Mouse (Mus musculus): ENCODE measurements at regions not wholly inside any gene's neighbourhood (a gene's known extent, or its start where the extent isn't known, plus 50 kb on each side); places are given as distances from the start of the nearest gene placed in this dataset.

DNA sequence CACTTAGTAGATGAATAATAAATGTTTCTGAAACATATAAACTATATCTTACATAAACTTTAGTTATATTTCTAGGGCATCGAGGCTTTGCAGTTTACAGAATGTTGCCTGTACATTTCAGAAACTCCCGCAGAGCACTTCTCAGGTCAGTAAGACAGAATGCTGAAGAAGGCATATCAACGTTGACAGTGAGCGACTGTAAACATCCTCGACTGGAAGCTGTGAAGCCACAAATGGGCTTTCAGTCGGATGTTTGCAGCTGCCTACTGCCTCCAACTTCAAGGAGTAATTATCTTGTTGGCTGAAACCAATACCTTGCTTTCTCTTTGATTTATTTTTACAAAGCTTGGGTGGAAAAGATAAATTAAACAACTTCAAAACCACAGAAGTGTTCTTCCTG, 125.5 kb downstream of the Ogfrl1 start:
- Histone ChIP-seq H3K9me3 (replicated peaks; ENCODE audit: low read length) (no peaks in the 10 kb centered on the region), H3K4me1 (replicated peaks; ENCODE audit: insufficient read depth, low read length) (no peaks in the 10 kb centered on the region; the same call in none of the 2 replicates), H3K9ac (ENCODE audit: low read depth, low read length) (peak overlapping the region; percentile 44; the same call in 1 of the 2 replicates), H3K4me2 (ENCODE audit: low read length) (peak overlapping the region; percentile 45), H3K27ac (peak overlapping the region; percentile 85), H3K36me3 (ENCODE audit: insufficient read depth, low read length) (0 out of 2 replicates have a peak, but pooled peaks cover 11% of the 10 kb centered on the region), H3K4me3 (replicated peaks; ENCODE audit: low read depth, low read length) (peak overlapping the region; percentile 29), H3K27me3 (ENCODE audit: insufficient read depth, low read length) (no peaks in the 10 kb centered on the region)
- DNase-seq (ENCODE audit: low spot score) = peak; percentile 20
- TF ChIP-seq CTCF (IDR thresholded peaks at IDR 0.05; ENCODE audit: low read depth) = no peak
- 34% methylated on average over 6 of the region's 6 CpGs for WGBS
- ATAC-seq (replicated peaks; ENCODE audit: low FRiP score, low read depth) = no peak

- peak overlapping the region; percentile 29 for H3K4me3 ChIP-seq (replicated peaks; ENCODE audit: low read depth, low read length)
- WGBS = 10% methylated on average over 6 of the region's 6 CpGs
- DNase-seq (ENCODE audit: low spot score) (peak; percentile 86), ATAC-seq (replicated peaks; ENCODE audit: low FRiP score, low read depth) (peak; percentile 82)
- no peaks in the 10 kb centered on the region; the same call in none of the 2 replicates for H3K4me1 ChIP-seq (replicated peaks; ENCODE audit: insufficient read depth, low read length)
- no peaks in the 10 kb centered on the region for H3K27me3 ChIP-seq (ENCODE audit: insufficient read depth, low read length)
- H3K9ac ChIP-seq (ENCODE audit: low read depth, low read length) = no peak overlapping the region
- peak overlapping the region; percentile 85 for H3K27ac ChIP-seq
- no peak for TF ChIP-seq CTCF (IDR thresholded peaks at IDR 0.05; ENCODE audit: low read depth)
- peak overlapping the region; percentile 45 for H3K4me2 ChIP-seq (ENCODE audit: low read length)
- H3K36me3 ChIP-seq (ENCODE audit: insufficient read depth, low read length) = 0 out of 2 replicates have a peak, but pooled peaks cover 4% of the 10 kb centered on the region
- H3K9me3 ChIP-seq (replicated peaks; ENCODE audit: low read length) = no peaks in the 10 kb centered on the region
These were observed 126.4 kb downstream of the Ogfrl1 start for GRCm38 (mm10) chr1:23270910-23271822.

DNA sequence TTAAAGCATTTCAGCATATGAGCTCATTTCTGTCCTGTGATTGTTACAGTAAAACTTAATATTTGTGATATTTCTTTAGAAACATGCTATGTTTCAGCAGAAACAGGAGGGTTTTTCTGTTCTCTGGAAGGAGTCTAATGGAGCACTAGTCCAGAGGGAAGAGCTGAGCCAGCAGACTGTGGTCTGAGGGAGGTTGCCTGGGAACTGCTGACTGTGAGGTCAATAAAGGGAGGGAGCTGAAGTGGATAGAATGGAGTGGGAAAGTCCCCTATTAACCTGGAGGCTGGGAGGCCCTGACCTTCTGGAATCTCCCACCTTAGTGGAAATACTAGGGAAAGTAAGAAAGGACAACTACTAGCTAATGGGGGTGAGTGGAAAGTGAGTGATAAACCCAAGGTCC, 129.5 kb downstream of the Ogfrl1 start:
- H3K4me2 ChIP-seq (ENCODE audit: low read length) = no peak overlapping the region
- no peak overlapping the region; the same call in 1 of the 2 replicates for H3K27ac ChIP-seq
- H3K4me3 ChIP-seq (replicated peaks; ENCODE audit: low read depth, low read length) = no peak overlapping the region
- no peak for DNase-seq (ENCODE audit: low spot score)
- no peak overlapping the region for H3K9ac ChIP-seq (ENCODE audit: low read depth, low read length)
- peaks cover 8% of the 10 kb centered on the region; the same call in 1 of the 2 replicates for H3K4me1 ChIP-seq (replicated peaks; ENCODE audit: insufficient read depth, low read length)
- no peaks in the 10 kb centered on the region for H3K9me3 ChIP-seq (replicated peaks; ENCODE audit: low read length)
- ATAC-seq (replicated peaks; ENCODE audit: low FRiP score, low read depth) = no peak
- 0 out of 2 replicates have a peak, but pooled peaks cover 4% of the 10 kb centered on the region for H3K36me3 ChIP-seq (ENCODE audit: insufficient read depth, low read length)
- H3K27me3 ChIP-seq (ENCODE audit: insufficient read depth, low read length) = no peaks in the 10 kb centered on the region
- no peak for TF ChIP-seq CTCF (IDR thresholded peaks at IDR 0.05; ENCODE audit: low read depth)

- no peak for TF ChIP-seq CTCF (IDR thresholded peaks at IDR 0.05; ENCODE audit: low read depth)
- ATAC-seq (replicated peaks; ENCODE audit: low FRiP score, low read depth) = 0 out of 2 replicates have a peak, but pooled peaks have one; percentile 24
- 42% methylated on average over 3 of the region's 3 CpGs for WGBS
- H3K36me3 ChIP-seq (ENCODE audit: insufficient read depth, low read length) = 0 out of 2 replicates have a peak, but pooled peaks cover 4% of the 10 kb centered on the region
- no peaks in the 10 kb centered on the region for H3K9me3 ChIP-seq (replicated peaks; ENCODE audit: low read length)
- peaks cover 8% of the 10 kb centered on the region; the same call in 1 of the 2 replicates for H3K4me1 ChIP-seq (replicated peaks; ENCODE audit: insufficient read depth, low read length)
- no peak overlapping the region for H3K9ac ChIP-seq (ENCODE audit: low read depth, low read length)
- H3K4me3 ChIP-seq (replicated peaks; ENCODE audit: low read depth, low read length) = no peak overlapping the region
- H3K4me2 ChIP-seq (ENCODE audit: low read length) = 0 out of 2 replicates have a peak overlapping the region, but pooled peaks have one; percentile 2
- no peaks in the 10 kb centered on the region for H3K27me3 ChIP-seq (ENCODE audit: insufficient read depth, low read length)
- peak; percentile 41 for DNase-seq (ENCODE audit: low spot score)
- peak overlapping the region; percentile 47 for H3K27ac ChIP-seq
These were observed 131.9 kb downstream of the Ogfrl1 start for GRCm38 (mm10) chr1:23265556-23266232.

DNA sequence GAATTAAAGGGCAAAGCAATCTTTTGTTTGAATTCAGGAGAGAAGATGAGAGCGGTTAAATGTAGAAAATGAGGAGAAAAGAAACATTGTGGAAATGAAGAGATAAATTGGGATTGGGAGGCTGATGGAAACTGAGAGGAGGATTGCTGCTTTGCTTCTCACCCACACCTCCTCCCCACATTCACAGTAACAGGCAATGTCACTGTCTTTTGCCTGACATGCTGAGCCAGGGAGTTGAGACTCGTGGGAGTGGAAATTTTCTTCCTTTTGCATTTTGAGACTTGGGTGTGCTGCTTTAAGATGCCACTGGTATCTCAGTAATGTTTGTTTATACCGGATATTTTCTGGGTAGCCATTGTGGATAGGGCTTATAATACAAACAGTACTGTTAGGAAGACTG, 133.3 kb downstream of the Ogfrl1 start:
- Histone ChIP-seq H3K27ac (peak overlapping the region; percentile 50), H3K4me1 (replicated peaks; ENCODE audit: insufficient read depth, low read length) (peaks cover 14% of the 10 kb centered on the region; the same call in 1 of the 2 replicates), H3K4me3 (replicated peaks; ENCODE audit: low read depth, low read length) (0 out of 2 replicates have a peak overlapping the region, but pooled peaks have one; percentile 4), H3K9ac (ENCODE audit: low read depth, low read length) (no peak overlapping the region), H3K36me3 (ENCODE audit: insufficient read depth, low read length) (no peaks in the 10 kb centered on the region), H3K4me2 (ENCODE audit: low read length) (peak overlapping the region; percentile 37; the same call in 1 of the 2 replicates), H3K9me3 (replicated peaks; ENCODE audit: low read length) (no peaks in the 10 kb centered on the region), H3K27me3 (ENCODE audit: insufficient read depth, low read length) (no peaks in the 10 kb centered on the region)
- no peak for ATAC-seq (replicated peaks; ENCODE audit: low FRiP score, low read depth)
- TF ChIP-seq CTCF (IDR thresholded peaks at IDR 0.05; ENCODE audit: low read depth) = no peak
- DNase-seq (ENCODE audit: low spot score) = peak; percentile 46
- 32% methylated on average over 3 of the region's 3 CpGs for WGBS

DNA sequence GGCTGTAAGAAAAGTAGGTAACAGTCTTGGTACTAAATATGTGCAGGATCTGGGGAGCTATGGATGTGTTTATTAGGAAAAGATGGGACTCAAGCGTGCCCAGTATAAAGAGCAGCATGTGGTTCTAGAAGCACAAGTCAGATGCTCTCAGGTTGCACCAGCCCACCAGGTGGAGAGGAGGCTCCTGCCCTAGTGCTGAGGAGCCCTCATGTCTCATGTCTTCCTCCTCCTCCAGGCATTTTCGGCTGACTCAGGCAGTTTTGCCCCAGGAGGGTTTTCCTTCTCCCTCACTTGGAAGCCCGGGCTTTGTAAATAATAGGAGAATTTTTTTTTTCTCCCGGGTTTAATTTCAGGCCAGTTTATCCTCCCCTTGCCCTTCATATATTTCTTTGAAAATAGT, 133.8 kb downstream of the Ogfrl1 start:
- 22% methylated on average over 4 of the region's 4 CpGs for WGBS
- Histone ChIP-seq H3K4me3 (replicated peaks; ENCODE audit: low read depth, low read length) (no peak overlapping the region), H3K36me3 (ENCODE audit: insufficient read depth, low read length) (no peaks in the 10 kb centered on the region), H3K9me3 (replicated peaks; ENCODE audit: low read length) (no peaks in the 10 kb centered on the region), H3K4me1 (replicated peaks; ENCODE audit: insufficient read depth, low read length) (peaks cover 16% of the 10 kb centered on the region; the same call in 1 of the 2 replicates), H3K27ac (peak overlapping the region; percentile 50), H3K4me2 (ENCODE audit: low read length) (peak overlapping the region; percentile 37; the same call in 1 of the 2 replicates), H3K9ac (ENCODE audit: low read depth, low read length) (no peak overlapping the region), H3K27me3 (ENCODE audit: insufficient read depth, low read length) (no peaks in the 10 kb centered on the region)
- no peak for ATAC-seq (replicated peaks; ENCODE audit: low FRiP score, low read depth)
- no peak for TF ChIP-seq CTCF (IDR thresholded peaks at IDR 0.05; ENCODE audit: low read depth)
- peak; percentile 35 for DNase-seq (ENCODE audit: low spot score)
